Mouse (Mus musculus): Measurements from ENCODE around the gene Rbl2. TPM values are rescaled to one million over a fixed set of nuclear protein-coding genes. Genes with fewer than 3 reads are reported as not detected.

The Rbl2 gene
- polyA plus RNA-seq, 1 experiment: 24.5 TPM

GRCm38 (mm10) chr8:91106271-91106670 lies 36.4 kb downstream of the Rbl2 start:
- no peak for DNase-seq (ENCODE audit: low read depth)

GRCm38 (mm10) chr8:91111868-91112477 lies 42.1 kb downstream of the Rbl2 start:
- no peak for DNase-seq (ENCODE audit: low read depth)

GRCm38 (mm10) chr8:91114428-91114827 lies 44.6 kb downstream of the Rbl2 start:
- DNase-seq (ENCODE audit: low read depth): no peak

GRCm38 (mm10) chr8:91114910-91115309 lies 45.1 kb downstream of the Rbl2 start:
- no peak for DNase-seq (ENCODE audit: low read depth)

- DNase-seq (ENCODE audit: low read depth): no peak
Measured at GRCm38 (mm10) chr8:91117537-91117936, 47.7 kb downstream of the Rbl2 start.

GRCm38 (mm10) chr8:91118131-91118530 lies 48.3 kb downstream of the Rbl2 start:
- no peak for DNase-seq (ENCODE audit: low read depth)

GRCm38 (mm10) chr8:91124315-91124714 lies 54.5 kb downstream of the Rbl2 start:
- DNase-seq (ENCODE audit: low read depth): no peak

- no peak for DNase-seq (ENCODE audit: low read depth)
Measured at GRCm38 (mm10) chr8:91126786-91127185, 56.9 kb downstream of the Rbl2 start.

- no peak for DNase-seq (ENCODE audit: low read depth)
Measured at GRCm38 (mm10) chr8:91132731-91133130, 62.9 kb downstream of the Rbl2 start.

- DNase-seq (ENCODE audit: low read depth): no peak
Measured at GRCm38 (mm10) chr8:91133441-91134069, 63.7 kb downstream of the Rbl2 start.

GRCm38 (mm10) chr8:91134070-91134475 lies 64.2 kb downstream of the Rbl2 start:
- peak; percentile 98 for DNase-seq (ENCODE audit: low read depth)

GRCm38 (mm10) chr8:91134659-91135058 lies 64.8 kb downstream of the Rbl2 start:
- no peak for DNase-seq (ENCODE audit: low read depth)

- DNase-seq (ENCODE audit: low read depth): no peak
Measured at GRCm38 (mm10) chr8:91135308-91136181, 65.7 kb downstream of the Rbl2 start.

- DNase-seq (ENCODE audit: low read depth): no peak
Measured at GRCm38 (mm10) chr8:91140828-91141227, 71.0 kb downstream of the Rbl2 start.

GRCm38 (mm10) chr8:91147715-91148114 lies 77.9 kb downstream of the Rbl2 start:
- DNase-seq (ENCODE audit: low read depth): no peak

GRCm38 (mm10) chr8:91148643-91149178 lies 78.9 kb downstream of the Rbl2 start:
- DNase-seq (ENCODE audit: low read depth): no peak

- no peak for DNase-seq (ENCODE audit: low read depth)
Measured at GRCm38 (mm10) chr8:91149298-91149697, 79.4 kb downstream of the Rbl2 start.

- DNase-seq (ENCODE audit: low read depth): no peak
Measured at GRCm38 (mm10) chr8:91151531-91151930, 81.7 kb downstream of the Rbl2 start.

- DNase-seq (ENCODE audit: low read depth): no peak
Measured at GRCm38 (mm10) chr8:91153831-91154230, 84.0 kb downstream of the Rbl2 start.

GRCm38 (mm10) chr8:91154564-91154963 lies 84.7 kb downstream of the Rbl2 start:
- no peak for DNase-seq (ENCODE audit: low read depth)

GRCm38 (mm10) chr8:91158617-91159016 lies 88.8 kb downstream of the Rbl2 start:
- no peak for DNase-seq (ENCODE audit: low read depth)

Data from gonadal fat pad, adult 2 months (tissue).